Mouse (Mus musculus) right cerebral cortex, adult 18-20 months (tissue): ENCODE measurements around the gene Lrrc25.

Experiments
- DNase-seq: peaks from one replicate; pipeline ENCODE4 v3.0.0; 2022; ENCODE audit warnings: mixed read lengths

Lrrc25 gene

GRCm38 (mm10) chr8:70648921-70649320, 33.0 kb downstream of the Lrrc25 start:
- DNase-seq, result no peak

GRCm38 (mm10) chr8:70649324-70649723, 33.4 kb downstream of the Lrrc25 start:
- DNase-seq, result no peak

- DNase-seq, result no peak
Measured at GRCm38 (mm10) chr8:70650351-70650750, 34.4 kb downstream of the Lrrc25 start.

- no peak for DNase-seq
Measured at GRCm38 (mm10) chr8:70653226-70653625, 37.3 kb downstream of the Lrrc25 start.

GRCm38 (mm10) chr8:70654121-70654520, 38.2 kb downstream of the Lrrc25 start:
- no peak for DNase-seq

- no peak for DNase-seq
Measured at GRCm38 (mm10) chr8:70655469-70655868, 39.5 kb downstream of the Lrrc25 start.

- DNase-seq, result no peak
Measured at GRCm38 (mm10) chr8:70656193-70656790, 40.3 kb downstream of the Lrrc25 start.

- DNase-seq, result no peak
Measured at GRCm38 (mm10) chr8:70657214-70657613, 41.3 kb downstream of the Lrrc25 start.

- no peak for DNase-seq
Measured at GRCm38 (mm10) chr8:70657739-70658138, 41.8 kb downstream of the Lrrc25 start.

- no peak for DNase-seq
Measured at GRCm38 (mm10) chr8:70658897-70659603, 43.1 kb downstream of the Lrrc25 start.

- DNase-seq, result peak; percentile 76
Measured at GRCm38 (mm10) chr8:70659604-70660272, 43.8 kb downstream of the Lrrc25 start.

GRCm38 (mm10) chr8:70660273-70660725, 44.3 kb downstream of the Lrrc25 start, which contains the start of gene Pgpep1:
Gene Pgpep1 (minus strand): TSS chr8:70660388.
- DNase-seq, result no peak

- DNase-seq, result no peak
Measured at GRCm38 (mm10) chr8:70663691-70664090, 47.7 kb downstream of the Lrrc25 start.

GRCm38 (mm10) chr8:70664631-70665030, 48.7 kb downstream of the Lrrc25 start:
- DNase-seq, result no peak

- DNase-seq, result no peak
Measured at GRCm38 (mm10) chr8:70665599-70665998, 49.6 kb downstream of the Lrrc25 start.

- DNase-seq, result peak; percentile 64
Measured at GRCm38 (mm10) chr8:70667071-70667470, 51.1 kb downstream of the Lrrc25 start.
